Mouse (Mus musculus): ENCODE data around the gene Ptgdr2.

Gene Ptgdr2

GRCm38 (mm10) chr19:10947219-10947618 is 10.3 kb downstream of the Ptgdr2 start:
- Histone ChIP-seq H3K36me3 (ENCODE audit: control insufficient read depth, insufficient read depth, low read length, poor library complexity, severe bottlenecking) (peaks cover 3% of the 10 kb centered on the region), H3K27me3 (ENCODE audit: control insufficient read depth, insufficient read depth, low read length, poor library complexity, severe bottlenecking) (no peaks in the 10 kb centered on the region)
- no peak for DNase-seq (ENCODE audit: low read depth, low spot score)

- Histone ChIP-seq H3K36me3 (ENCODE audit: control insufficient read depth, insufficient read depth, low read length, poor library complexity, severe bottlenecking) (no peaks in the 10 kb centered on the region; the same call in none of the 2 replicates), H3K27me3 (ENCODE audit: control insufficient read depth, insufficient read depth, low read length, poor library complexity, severe bottlenecking) (no peaks in the 10 kb centered on the region)
- peak; percentile 20 for DNase-seq (ENCODE audit: low read depth, low spot score)
Observed at GRCm38 (mm10) chr19:10948416-10948815, 11.5 kb downstream of the Ptgdr2 start.

DNA sequence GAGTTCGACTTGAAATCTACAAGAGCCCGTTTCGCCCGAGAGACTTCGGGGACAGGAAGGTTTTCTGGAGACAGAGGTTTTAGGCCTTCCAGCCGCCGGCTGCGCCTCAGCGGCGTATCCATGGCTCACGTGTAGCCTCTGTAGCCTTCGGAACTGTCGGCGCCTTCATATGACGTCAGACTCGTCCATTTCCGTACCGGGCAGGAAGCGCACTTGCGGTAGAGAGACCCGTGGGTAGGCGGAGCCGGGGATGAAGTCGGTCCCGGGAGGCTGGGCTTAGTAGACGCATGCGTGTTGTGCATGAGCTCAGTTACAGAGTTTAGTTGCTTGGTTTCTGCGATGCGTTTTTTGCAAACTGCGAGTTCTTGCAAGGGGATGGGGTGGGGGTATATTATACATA is 12.2 kb downstream of the Ptgdr2 start, which contains the start of gene Ccdc86:
TSS of gene Ccdc86 (minus strand) at position 155 of the 400 bp plus-strand sequence.
- no peaks in the 10 kb centered on the region; the same call in 1 of the 2 replicates for H3K36me3 ChIP-seq (ENCODE audit: control insufficient read depth, insufficient read depth, low read length, poor library complexity, severe bottlenecking)
- peak; percentile 99 for DNase-seq (ENCODE audit: low read depth, low spot score)

DNA sequence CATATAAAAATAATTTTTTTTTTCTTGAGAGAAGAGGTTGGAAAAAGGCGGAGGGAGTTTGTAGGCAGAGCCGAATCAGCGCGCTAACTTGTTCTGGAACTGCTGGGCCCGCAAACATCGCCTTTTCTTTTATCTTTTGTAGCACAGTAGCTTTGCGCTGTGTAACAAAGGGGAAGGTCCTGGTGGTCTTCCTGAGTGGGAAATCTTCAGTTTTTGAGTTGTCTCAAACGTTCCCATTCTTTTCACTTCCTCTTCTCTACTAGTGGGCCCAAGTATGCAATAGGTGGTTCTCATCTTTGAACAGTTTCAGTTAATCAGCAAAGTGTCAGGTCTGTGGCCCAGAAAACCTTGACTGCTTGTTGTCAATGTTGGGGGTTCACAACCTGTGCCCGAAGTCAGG is 12.6 kb downstream of the Ptgdr2 start:
- DNase-seq (ENCODE audit: low read depth, low spot score), result peak; percentile 34
- no peaks in the 10 kb centered on the region for H3K27me3 ChIP-seq (ENCODE audit: control insufficient read depth, insufficient read depth, low read length, poor library complexity, severe bottlenecking)
- no peaks in the 10 kb centered on the region; the same call in 1 of the 2 replicates for H3K36me3 ChIP-seq (ENCODE audit: control insufficient read depth, insufficient read depth, low read length, poor library complexity, severe bottlenecking)

More for the DNA sequence above, 12.2 kb downstream of the Ptgdr2 start, which contains the start of gene Ccdc86:
- no peaks in the 10 kb centered on the region for H3K27me3 ChIP-seq (ENCODE audit: control insufficient read depth, insufficient read depth, low read length, poor library complexity, severe bottlenecking)

GRCm38 (mm10) chr19:10952021-10952939 is 15.3 kb downstream of the Ptgdr2 start:
- DNase-seq (ENCODE audit: low read depth, low spot score), result no peak
- Histone ChIP-seq H3K27me3 (ENCODE audit: control insufficient read depth, insufficient read depth, low read length, poor library complexity, severe bottlenecking) (no peaks in the 10 kb centered on the region), H3K36me3 (ENCODE audit: control insufficient read depth, insufficient read depth, low read length, poor library complexity, severe bottlenecking) (no peaks in the 10 kb centered on the region)

DNA sequence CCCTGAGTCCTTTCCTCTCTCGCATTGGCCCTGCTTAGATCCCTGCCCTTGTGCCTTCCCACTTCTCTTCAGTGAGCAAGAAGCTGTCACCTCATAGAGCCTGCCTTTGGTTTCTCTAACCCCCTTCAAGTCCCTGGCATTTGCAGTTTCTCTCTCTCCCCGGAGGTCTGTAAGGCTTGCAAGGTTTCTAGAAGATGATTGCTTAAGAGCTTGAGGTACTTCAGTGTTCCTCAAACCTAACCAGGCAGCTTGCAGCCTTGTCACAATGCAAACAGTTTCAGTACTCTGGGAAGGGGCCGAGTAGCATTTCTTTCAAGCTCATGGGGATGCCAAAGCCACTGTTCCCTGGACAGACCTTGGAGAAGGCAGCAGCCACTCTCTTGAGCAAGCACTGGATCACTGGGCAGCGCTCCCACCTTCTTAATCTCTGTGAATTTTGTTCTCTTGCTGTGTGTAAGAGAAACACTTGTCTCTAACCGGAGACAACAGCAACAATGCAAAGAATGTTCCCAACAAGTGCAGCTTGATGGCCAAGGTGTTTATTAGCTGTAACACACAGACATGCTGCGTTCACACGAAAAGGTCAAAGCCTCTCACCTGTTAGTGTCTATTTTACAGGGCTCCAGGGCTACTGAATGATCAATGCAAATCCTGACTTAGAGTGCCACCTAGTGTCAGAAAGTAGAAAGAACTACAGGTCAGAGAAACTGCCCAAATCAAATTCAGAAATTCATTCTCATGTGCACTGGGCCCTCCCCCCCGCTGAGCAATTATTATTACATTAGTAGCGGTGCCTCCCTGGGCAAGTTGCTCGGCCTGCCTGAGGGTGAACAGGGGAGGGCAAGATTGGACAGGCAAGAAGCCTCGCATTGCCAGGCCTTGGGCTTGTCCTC is 22.4 kb downstream of the Ptgdr2 start:
- no peaks in the 10 kb centered on the region for H3K27me3 ChIP-seq (ENCODE audit: control insufficient read depth, insufficient read depth, low read length, poor library complexity, severe bottlenecking)
- no peaks in the 10 kb centered on the region for H3K36me3 ChIP-seq (ENCODE audit: control insufficient read depth, insufficient read depth, low read length, poor library complexity, severe bottlenecking)
- peak; percentile 88 for DNase-seq (ENCODE audit: low read depth, low spot score)

DNA sequence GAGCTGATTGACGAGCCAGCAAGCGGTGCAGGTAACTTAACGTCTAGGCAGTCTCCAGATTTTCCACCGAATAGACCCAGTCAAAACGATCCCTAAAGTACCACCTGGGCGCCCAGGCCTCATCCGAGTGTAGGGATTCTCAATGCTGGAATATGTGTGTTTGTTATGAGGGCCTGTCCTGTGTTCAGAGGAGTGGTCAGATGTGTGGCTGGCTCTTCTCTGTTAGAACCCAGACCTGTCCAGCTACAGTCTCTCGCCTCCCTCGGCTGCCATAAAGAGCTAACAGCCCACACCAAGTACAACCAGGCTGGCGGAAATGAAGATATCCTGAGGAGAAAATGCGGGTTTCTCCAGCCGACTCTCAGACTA is 23.0 kb downstream of the Ptgdr2 start:
- no peaks in the 10 kb centered on the region for H3K36me3 ChIP-seq (ENCODE audit: control insufficient read depth, insufficient read depth, low read length, poor library complexity, severe bottlenecking)
- no peak for DNase-seq (ENCODE audit: low read depth, low spot score)
- H3K27me3 ChIP-seq (ENCODE audit: control insufficient read depth, insufficient read depth, low read length, poor library complexity, severe bottlenecking), result no peaks in the 10 kb centered on the region

DNA sequence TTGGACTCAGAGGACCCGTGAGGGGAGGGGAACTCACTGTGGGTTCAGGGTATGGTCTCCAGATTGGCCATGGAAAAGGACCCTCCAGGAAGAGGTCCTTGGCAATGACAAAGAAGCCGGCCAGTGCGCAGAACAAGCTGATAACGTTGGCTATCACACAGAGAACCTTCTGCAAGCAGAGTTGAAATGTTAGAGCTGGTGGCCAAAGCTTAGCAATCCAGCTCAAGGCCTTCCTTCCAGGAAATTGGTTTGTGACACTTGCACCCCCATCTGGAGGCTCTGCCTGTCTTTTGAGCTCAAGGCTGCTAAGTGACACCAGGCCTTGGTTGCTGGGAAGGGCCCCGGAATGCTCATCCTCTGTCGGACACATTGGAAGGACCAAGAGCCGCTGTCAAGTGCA is 28.8 kb downstream of the Ptgdr2 start:
- no peaks in the 10 kb centered on the region for H3K36me3 ChIP-seq (ENCODE audit: control insufficient read depth, insufficient read depth, low read length, poor library complexity, severe bottlenecking)
- no peak for DNase-seq (ENCODE audit: low read depth, low spot score)
- no peaks in the 10 kb centered on the region for H3K27me3 ChIP-seq (ENCODE audit: control insufficient read depth, insufficient read depth, low read length, poor library complexity, severe bottlenecking)

DNA sequence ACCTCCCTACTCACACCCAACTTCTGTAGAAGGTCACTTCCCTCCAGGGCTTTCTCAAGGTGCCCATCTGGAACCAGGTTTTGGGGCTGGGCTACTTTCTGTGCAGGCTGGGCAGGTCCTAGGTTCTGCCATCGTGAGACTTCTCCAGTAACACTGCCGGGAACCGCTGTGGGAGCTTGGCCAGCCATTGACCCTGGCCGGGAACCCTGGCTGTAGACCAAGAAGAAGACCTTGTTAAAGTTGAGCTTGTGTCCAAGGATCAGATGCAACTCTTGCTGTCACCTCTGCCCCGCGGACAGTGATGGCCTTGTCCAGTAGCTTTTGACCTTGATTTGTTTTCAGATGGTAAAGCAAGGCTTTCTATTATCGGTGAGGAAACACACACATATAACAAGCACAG is 31.6 kb downstream of the Ptgdr2 start:
- Histone ChIP-seq H3K36me3 (ENCODE audit: control insufficient read depth, insufficient read depth, low read length, poor library complexity, severe bottlenecking) (no peaks in the 10 kb centered on the region), H3K27me3 (ENCODE audit: control insufficient read depth, insufficient read depth, low read length, poor library complexity, severe bottlenecking) (no peaks in the 10 kb centered on the region)
- DNase-seq (ENCODE audit: low read depth, low spot score), result no peak

- Histone ChIP-seq H3K36me3 (ENCODE audit: control insufficient read depth, insufficient read depth, low read length, poor library complexity, severe bottlenecking) (no peaks in the 10 kb centered on the region), H3K27me3 (ENCODE audit: control insufficient read depth, insufficient read depth, low read length, poor library complexity, severe bottlenecking) (no peaks in the 10 kb centered on the region)
Observed at GRCm38 (mm10) chr19:10970457-10970856, 33.5 kb downstream of the Ptgdr2 start.

GRCm38 (mm10) chr19:10972660-10973059 is 35.7 kb downstream of the Ptgdr2 start:
- no peaks in the 10 kb centered on the region for H3K36me3 ChIP-seq (ENCODE audit: control insufficient read depth, insufficient read depth, low read length, poor library complexity, severe bottlenecking)
- no peak for DNase-seq (ENCODE audit: low read depth, low spot score)
- no peaks in the 10 kb centered on the region for H3K27me3 ChIP-seq (ENCODE audit: control insufficient read depth, insufficient read depth, low read length, poor library complexity, severe bottlenecking)

More at GRCm38 (mm10) chr19:10970457-10970856, 33.5 kb downstream of the Ptgdr2 start:
- no peak for DNase-seq (ENCODE audit: low read depth, low spot score)

DNA sequence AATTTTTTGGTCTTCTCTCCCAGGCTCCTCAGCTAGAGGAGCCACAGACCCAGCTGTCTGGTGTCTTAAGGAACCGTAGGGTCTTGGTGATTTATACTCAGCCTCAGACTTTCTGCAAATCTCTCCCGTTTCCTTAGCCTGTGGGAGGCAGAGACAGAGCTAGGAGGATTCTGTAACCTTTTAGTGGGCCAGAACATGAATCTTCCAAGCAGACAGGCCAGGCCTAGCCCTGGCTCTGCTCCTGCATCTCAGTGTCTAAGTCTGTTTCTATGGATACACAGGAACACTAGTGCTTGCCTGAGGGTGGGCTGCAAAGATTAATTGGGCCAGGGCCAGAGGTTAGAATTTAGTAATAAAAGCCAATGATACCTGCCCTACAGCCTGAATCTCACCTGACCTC is 36.2 kb downstream of the Ptgdr2 start:
- Histone ChIP-seq H3K36me3 (ENCODE audit: control insufficient read depth, insufficient read depth, low read length, poor library complexity, severe bottlenecking) (no peaks in the 10 kb centered on the region), H3K27me3 (ENCODE audit: control insufficient read depth, insufficient read depth, low read length, poor library complexity, severe bottlenecking) (no peaks in the 10 kb centered on the region)
- DNase-seq (ENCODE audit: low read depth, low spot score), result no peak

- Histone ChIP-seq H3K36me3 (ENCODE audit: control insufficient read depth, insufficient read depth, low read length, poor library complexity, severe bottlenecking) (no peaks in the 10 kb centered on the region), H3K27me3 (ENCODE audit: control insufficient read depth, insufficient read depth, low read length, poor library complexity, severe bottlenecking) (no peaks in the 10 kb centered on the region)
- no peak for DNase-seq (ENCODE audit: low read depth, low spot score)
Observed at GRCm38 (mm10) chr19:10974238-10974865, 37.4 kb downstream of the Ptgdr2 start, which contains the start of gene Ms4a10. TSS of gene Ms4a10 (minus strand) at chr19:10974670.

- no peaks in the 10 kb centered on the region for H3K27me3 ChIP-seq (ENCODE audit: control insufficient read depth, insufficient read depth, low read length, poor library complexity, severe bottlenecking)
- no peaks in the 10 kb centered on the region for H3K36me3 ChIP-seq (ENCODE audit: control insufficient read depth, insufficient read depth, low read length, poor library complexity, severe bottlenecking)
- DNase-seq (ENCODE audit: low read depth, low spot score), result no peak
Observed at GRCm38 (mm10) chr19:10975187-10975586, 38.2 kb downstream of the Ptgdr2 start.
